Mouse (Mus musculus) frontal cortex, postnatal 14 days (tissue): ENCODE results near the gene Cryba2.

Source experiments
- DNase-seq, 2 experiments: peaks; one replicate each; pipeline ENCODE4 v3.0.0; 2022; ENCODE audit warnings: low spot score in 2 of 2

Gene Cryba2

GRCm38 (mm10) chr1:74893134-74893855, at the start of gene Cryba2:
Gene Cryba2, minus strand, starts transcription at chr1:74893143.
- DNase-seq, result no peak

GRCm38 (mm10) chr1:74941651-74942360, 48.9 kb upstream of the Cryba2 start:
- DNase-seq, result no peak

GRCm38 (mm10) chr1:74939762-74940161, 46.8 kb upstream of the Cryba2 start:
- no peak for DNase-seq

- no peak for DNase-seq
These were observed 43.4 kb upstream of the Cryba2 start for GRCm38 (mm10) chr1:74936221-74936830.

- DNase-seq, result peak in 1 of 2 experiments; percentile 52
These were observed 42.5 kb upstream of the Cryba2 start, which contains the start of gene Cfap65 for GRCm38 (mm10) chr1:74935402-74935801. Gene Cfap65, minus strand, starts transcription at chr1:74935599.

GRCm38 (mm10) chr1:74927621-74928296, 34.8 kb upstream of the Cryba2 start:
- no peak for DNase-seq

GRCm38 (mm10) chr1:74926721-74927120, 33.8 kb upstream of the Cryba2 start:
- peak in 1 of 2 experiments; percentile 17 for DNase-seq

- no peak for DNase-seq
These were observed 31.5 kb upstream of the Cryba2 start for GRCm38 (mm10) chr1:74924464-74924863.

- DNase-seq, result no peak
These were observed 22.8 kb upstream of the Cryba2 start for GRCm38 (mm10) chr1:74915706-74916105.

- no peak for DNase-seq
These were observed 9.2 kb upstream of the Cryba2 start for GRCm38 (mm10) chr1:74902191-74902590.

GRCm38 (mm10) chr1:74901686-74902085, 8.7 kb upstream of the Cryba2 start:
- peak in 1 of 2 experiments; percentile 55 for DNase-seq

GRCm38 (mm10) chr1:74900341-74901285, 7.7 kb upstream of the Cryba2 start:
- no peak for DNase-seq

- no peak for DNase-seq
These were observed 5.9 kb upstream of the Cryba2 start for GRCm38 (mm10) chr1:74898656-74899431.

GRCm38 (mm10) chr1:74897976-74898375, 5.0 kb upstream of the Cryba2 start:
- DNase-seq, result no peak

- peak in 1 of 2 experiments; percentile 51 for DNase-seq
These were observed 2.0 kb upstream of the Cryba2 start for GRCm38 (mm10) chr1:74894966-74895365.

- no peak for DNase-seq
These were observed 401 bp downstream of the Cryba2 start for GRCm38 (mm10) chr1:74892351-74893133.

- no peak for DNase-seq
These were observed 1.4 kb downstream of the Cryba2 start for GRCm38 (mm10) chr1:74891513-74891912.

GRCm38 (mm10) chr1:74885369-74886042, 7.4 kb downstream of the Cryba2 start, which contains the start of gene Fev:
Gene Fev, minus strand, starts transcription at chr1:74885419.
- DNase-seq, result no peak
